Mouse (Mus musculus) embryonic fibroblast, embryonic 13.5 days (primary cell): ENCODE data around the gene Tbc1d16.

ENCODE experiments used
- CTCF ChIP-seq: IDR thresholded peaks from 2 replicates; pipeline ENCODE4 v1.5.1; 2011; ENCODE audit warnings: mild to moderate bottlenecking, control low read depth, low read length, moderate library complexity, borderline replicate concordance; ENCODE audit not compliant: insufficient read depth
- POLR2A ChIP-seq: IDR thresholded peaks from 2 replicates; pipeline ENCODE4 v1.6.1; 2011; ENCODE audit warnings: low read depth, mild to moderate bottlenecking, control low read depth, low read length, moderate library complexity

GRCm38 (mm10) chr11:119123522-119124319 lies 104.6 kb downstream of the Tbc1d16 start:
- TF ChIP-seq CTCF (no peak), POLR2A (no peak)
